Mouse (Mus musculus): ENCODE results near the gene Chst8.

DNA sequence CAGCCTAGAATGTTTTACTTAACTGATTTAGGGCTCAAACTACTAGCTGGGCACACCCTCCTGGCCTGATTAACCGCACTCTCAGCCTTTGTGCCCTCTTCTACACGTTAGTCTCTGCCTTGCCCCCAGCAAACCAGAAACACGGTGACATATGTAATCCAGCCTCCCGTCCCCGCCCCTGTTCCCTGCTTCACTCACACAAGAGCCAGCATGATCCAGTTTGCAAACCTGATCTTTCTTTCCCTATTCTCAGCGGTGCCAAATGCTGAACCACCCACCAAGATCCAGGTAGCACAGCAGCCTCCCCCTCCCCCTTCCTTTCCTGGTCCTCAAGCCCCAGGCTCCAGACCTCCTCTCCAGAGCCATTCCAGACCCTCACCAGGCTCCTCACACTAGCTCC lies 169.2 kb downstream of the Chst8 start:
- no peak for TF ChIP-seq GATA1 (IDR thresholded peaks at IDR 0.05; ENCODE audit: borderline replicate concordance, low read length)
- TF ChIP-seq CTCF (IDR thresholded peaks at IDR 0.05; ENCODE audit: low read depth, low read length) = no peak
